Mouse (Mus musculus): ENCODE data around the gene Gm3336. TPM values are rescaled to one million over a fixed set of nuclear protein-coding genes. Genes with fewer than 3 reads are reported as not detected.

Gm3336 gene
- not detected for polyA plus RNA-seq (2017; shearing (Covaris generic))

DNA sequence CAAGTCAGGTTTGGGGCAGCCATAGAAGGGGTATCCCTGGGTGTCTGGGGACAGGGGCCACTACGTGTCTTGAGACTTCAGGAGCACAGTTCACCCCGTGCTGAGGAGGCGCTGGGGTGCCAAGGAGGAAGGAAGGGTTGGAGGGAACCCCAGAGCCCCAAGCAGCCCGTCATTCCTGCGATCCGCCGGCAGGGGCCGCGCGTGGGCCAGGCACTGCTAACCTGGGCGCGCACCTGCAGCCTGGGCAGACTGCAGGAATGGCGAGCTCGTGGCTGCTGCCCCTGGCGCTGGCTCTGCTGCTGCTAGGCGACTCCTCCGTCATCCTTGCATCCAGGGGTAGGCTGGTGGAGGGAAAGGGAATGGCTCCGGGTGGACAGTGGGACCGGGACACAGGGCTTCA lies at the start of gene Gm3336:
Gene Gm3336 (plus strand): TSS at position 247 of the 400 bp plus-strand sequence.

DNA sequence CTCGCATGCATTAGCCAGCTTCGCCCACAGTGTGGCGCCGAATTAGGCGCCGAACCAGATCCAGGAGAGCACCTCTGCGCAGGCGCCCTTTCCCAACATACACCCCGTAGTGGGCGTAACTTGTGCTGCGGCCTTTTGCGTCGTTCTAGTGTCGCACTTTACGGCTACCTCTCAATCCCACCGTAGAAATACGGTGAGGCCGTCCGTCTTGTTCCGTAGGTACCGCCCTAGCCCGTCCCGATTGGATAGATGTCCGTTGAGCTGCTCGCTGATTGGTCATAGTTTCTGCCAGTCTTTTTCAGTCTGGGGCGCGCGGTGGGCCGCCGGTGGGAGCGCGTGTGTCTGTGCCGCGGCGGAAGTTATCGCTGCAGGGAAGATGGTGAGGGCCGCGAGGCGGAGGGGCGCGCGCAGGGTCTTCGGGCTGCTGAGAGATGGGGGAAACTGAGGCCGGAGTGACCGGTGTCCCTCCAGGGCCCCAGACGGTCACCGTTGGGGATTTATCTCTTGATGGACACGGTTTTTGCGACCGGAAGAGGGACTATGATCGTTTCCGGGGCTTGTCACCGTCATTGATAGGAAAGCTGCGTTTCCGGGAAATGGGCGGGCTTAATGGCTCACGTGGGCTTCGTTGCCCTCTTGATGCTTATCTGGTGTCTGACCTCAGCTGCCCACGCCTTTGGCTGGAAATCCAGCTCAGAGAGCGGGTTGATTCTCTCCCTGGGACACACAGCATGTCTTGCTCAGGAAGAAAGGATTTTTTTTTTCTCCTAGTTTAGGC lies 45.1 kb upstream of the Gm3336 start, which contains the start of gene Lsm4:
Gene Lsm4 (plus strand): TSS at position 170 of the 778 bp plus-strand sequence.

DNA sequence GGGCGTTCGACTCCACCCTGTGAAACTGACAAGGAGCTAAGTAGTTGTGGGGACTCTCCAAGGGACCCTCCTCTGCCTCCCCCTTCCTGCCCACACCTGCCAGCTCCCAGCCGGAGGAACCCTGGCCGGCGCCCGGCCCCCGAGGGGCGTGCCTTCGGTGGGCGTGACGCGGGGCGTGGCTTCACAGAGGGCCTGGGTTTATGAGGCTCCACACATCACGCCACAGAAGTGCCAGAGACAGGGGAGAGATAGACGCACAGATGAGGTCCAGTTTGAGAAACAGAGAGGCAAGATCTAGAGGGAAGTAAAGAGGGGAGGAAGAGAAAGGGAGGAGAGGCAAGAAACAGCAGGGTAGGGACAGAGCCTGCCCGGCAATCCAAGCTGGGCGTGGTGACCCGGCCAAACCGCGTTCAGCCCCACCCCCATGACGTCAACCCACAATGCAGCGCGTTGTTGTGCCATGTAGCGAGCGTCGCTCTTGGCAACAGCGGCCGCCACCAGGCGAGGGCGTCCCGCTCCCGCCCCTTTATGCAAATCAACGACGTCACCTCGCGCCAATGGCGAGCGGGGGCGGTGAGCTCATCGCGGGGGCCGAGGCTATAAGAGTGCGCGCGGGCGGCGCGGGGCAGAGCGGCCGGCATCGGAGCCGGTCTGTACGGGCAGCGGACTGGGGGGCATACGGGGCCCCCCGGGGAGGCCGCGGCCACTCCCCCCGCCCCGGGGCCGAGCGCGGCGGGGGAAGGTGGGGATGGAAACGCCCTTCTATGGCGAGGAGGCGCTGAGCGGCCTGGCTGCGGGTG lies 19.8 kb upstream of the Gm3336 start, which contains the start of gene Jund:
Gene Jund (plus strand): TSS at position 640 of the 800 bp plus-strand sequence.

DNA sequence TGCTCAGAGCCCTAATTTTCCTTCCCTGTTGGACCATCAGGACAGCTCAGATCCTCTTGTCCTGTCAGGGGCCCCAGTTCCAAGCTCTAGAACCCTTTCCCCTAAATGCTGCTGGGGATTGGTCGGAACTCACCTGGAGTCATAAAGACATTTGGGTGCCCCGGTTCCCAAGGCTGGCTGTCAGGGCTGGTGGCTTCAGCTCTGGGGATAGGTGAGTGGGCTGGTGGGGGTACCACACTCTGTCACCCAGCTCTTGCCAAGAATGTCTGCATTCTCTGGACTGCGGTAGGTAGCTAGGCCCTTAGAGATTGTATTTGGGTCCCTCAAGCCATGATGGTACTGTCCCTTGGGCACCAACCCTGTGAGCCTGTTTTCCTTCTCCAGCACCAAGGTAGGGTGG lies 15.1 kb upstream of the Gm3336 start, which contains the start of gene Iqcn:
Gene Iqcn (plus strand): TSS at position 171 of the 400 bp plus-strand sequence.

DNA sequence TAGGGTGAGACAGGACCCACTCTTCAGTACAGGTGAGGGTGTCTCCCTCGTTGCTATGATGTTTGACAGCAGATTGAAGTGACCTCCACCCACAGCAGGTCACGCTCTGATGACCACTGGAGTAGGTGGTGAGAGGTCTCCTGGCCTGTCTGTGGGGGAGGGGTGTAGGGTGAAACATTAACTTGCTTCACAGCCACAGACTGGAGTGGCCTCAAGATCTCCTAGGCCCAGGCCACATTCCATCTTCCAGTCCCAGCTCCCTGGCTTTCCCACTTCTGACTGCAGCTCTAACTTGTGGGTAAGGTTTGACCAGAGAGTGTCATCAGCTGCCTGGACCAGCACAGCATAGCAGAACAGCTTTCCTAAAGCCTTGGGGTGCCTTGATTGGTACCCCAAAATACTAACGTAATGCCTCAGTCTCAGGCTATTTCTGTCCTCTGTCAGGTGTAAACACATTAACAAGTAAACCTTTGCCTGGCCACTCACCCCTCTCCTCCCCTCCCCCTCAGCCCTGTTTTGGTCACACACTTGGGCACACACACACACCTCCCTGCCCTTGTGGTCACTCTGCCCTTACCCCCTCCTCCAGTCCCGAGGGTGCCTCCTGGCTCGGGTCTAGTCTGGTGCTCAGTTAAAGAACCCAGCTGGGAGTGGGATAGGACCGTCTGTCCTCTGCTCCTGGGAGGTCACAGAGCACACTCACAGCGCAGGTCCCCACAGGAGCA lies 5.3 kb downstream of the Gm3336 start, which contains the start of gene Pde4c:
Gene Pde4c (plus strand): TSS at position 235 of the 725 bp plus-strand sequence.

DNA sequence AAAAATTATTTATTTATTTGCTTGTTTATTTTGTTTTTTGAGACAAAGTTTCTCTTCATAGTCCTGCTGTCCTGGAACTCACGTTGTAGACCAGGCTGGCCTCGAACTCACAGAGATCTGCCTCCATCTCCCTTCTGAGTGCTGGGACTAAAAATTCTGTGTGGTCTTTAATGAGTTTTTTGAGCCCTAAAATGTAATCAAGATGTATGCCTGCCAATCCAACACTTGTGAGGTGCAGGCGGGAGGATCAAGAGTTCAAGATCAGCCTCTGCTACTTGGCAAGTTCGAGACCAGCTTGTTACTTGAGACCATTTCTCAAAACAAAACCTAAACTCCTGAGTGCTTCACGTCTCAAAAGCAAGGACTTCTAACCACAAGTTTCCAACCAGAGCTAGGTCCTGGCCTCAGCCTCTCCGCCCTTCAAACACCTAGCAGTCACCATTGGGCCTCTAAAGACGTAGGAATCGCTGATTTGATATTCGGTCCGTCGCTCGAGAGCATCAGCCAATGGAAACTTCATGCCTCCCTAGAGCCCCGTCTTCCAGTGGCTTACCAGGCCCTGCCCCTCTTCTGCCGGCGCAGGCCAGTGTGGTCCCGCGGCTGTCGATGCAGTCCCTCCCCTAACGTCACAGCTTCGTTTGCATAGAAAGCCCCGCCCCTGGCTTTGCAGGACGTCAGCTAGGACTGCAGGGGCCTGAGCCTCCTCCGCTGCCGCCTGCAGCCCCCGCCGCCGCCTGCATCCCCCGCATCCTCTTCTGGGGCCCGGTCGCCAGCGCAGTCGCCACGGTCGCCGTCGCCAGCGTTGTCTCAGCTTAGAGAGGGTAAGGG lies 35.9 kb downstream of the Gm3336 start, which contains the start of gene Rab3a:
Gene Rab3a (plus strand): TSS at position 637 of the 828 bp plus-strand sequence.

DNA sequence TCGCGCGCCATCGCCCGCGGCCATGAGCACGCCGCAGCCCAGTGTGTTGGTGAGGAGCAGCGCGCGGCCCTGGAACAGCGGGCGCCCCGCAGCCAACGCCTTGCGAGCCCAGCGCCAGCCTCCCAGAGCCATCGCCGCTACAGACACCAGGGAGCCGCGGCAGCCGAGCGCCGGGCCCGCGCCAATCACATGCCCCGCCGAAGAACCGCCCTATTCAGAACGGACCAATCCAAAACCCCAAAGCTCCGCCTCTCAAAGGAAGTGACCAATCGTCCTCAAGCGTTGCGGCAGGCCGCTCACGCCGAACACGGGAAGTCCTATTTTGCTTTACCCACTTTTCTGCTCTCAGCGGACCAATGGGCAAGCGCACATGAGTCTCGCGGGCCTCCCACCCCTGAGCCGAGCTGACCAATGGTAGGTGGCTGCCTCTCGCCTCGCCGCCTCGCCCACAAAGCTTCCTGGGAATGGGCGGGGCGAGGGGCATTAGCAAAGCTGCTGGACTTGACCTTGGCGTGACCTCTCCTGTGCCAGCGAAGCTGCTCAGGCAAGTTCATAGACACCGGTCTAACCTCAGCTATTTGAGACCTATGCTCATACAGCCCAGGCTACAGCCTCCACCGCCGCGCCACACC lies 42.5 kb downstream of the Gm3336 start, which contains the start of gene Mpv17l2:
Gene Mpv17l2 (minus strand): TSS at position 172 of the 632 bp plus-strand sequence.

Other genes with a start within 250 kb of the Gm3336 start
- gene Klhl26, start 241.6 kb upstream of the Gm3336 start, polyA plus RNA-seq (2017; shearing (Covaris generic)): 9.9 TPM
- not detected for gene Tmem59l, start 231.2 kb upstream of the Gm3336 start, polyA plus RNA-seq (2017; shearing (Covaris generic))
- gene Crlf1, start 225.4 kb upstream of the Gm3336 start, polyA plus RNA-seq (2017; shearing (Covaris generic)): not detected
- gene Rex1bd, start 211.8 kb upstream of the Gm3336 start, polyA plus RNA-seq (2017; shearing (Covaris generic)): 57.8 TPM
- gene Uba52, start 207.7 kb upstream of the Gm3336 start, polyA plus RNA-seq (2017; shearing (Covaris generic)): 1,269 TPM
- gene Fkbp8, start 190.8 kb upstream of the Gm3336 start, polyA plus RNA-seq (2017; shearing (Covaris generic)): 378 TPM
- gene Kxd1, start 190.6 kb upstream of the Gm3336 start, polyA plus RNA-seq (2017; shearing (Covaris generic)): 64.6 TPM
- gene Ell, start 179.1 kb upstream of the Gm3336 start, polyA plus RNA-seq (2017; shearing (Covaris generic)): 38.5 TPM
- 93.3 TPM for gene Isyna1, start 124.2 kb upstream of the Gm3336 start, polyA plus RNA-seq (2017; shearing (Covaris generic))
- gene Ssbp4, start 109.7 kb upstream of the Gm3336 start, polyA plus RNA-seq (2017; shearing (Covaris generic)): 148 TPM
- gene Lrrc25, start 102.4 kb upstream of the Gm3336 start, polyA plus RNA-seq (2017; shearing (Covaris generic)): not detected
- not detected for gene Gdf15, start 86.1 kb upstream of the Gm3336 start, polyA plus RNA-seq (2017; shearing (Covaris generic))
- gene Pgpep1, start 58.2 kb upstream of the Gm3336 start, polyA plus RNA-seq (2017; shearing (Covaris generic)): 0.79 TPM
- 249 TPM for gene Lsm4, start 45.3 kb upstream of the Gm3336 start, polyA plus RNA-seq (2017; shearing (Covaris generic))
- gene Jund, start 19.6 kb upstream of the Gm3336 start, polyA plus RNA-seq (2017; shearing (Covaris generic)): 1,865 TPM
- 0.22 TPM for gene Iqcn, start 15.1 kb upstream of the Gm3336 start, polyA plus RNA-seq (2017; shearing (Covaris generic))
- 0.24 TPM for gene Pde4c, start 5.2 kb downstream of the Gm3336 start, polyA plus RNA-seq (2017; shearing (Covaris generic))
- 1.1 TPM for gene Rab3a, start 36.1 kb downstream of the Gm3336 start, polyA plus RNA-seq (2017; shearing (Covaris generic))
- gene Mpv17l2, start 42.4 kb downstream of the Gm3336 start, polyA plus RNA-seq (2017; shearing (Covaris generic)): 34.0 TPM
- gene Pik3r2, start 58.2 kb downstream of the Gm3336 start, polyA plus RNA-seq (2017; shearing (Covaris generic)): 14.5 TPM
- 83.9 TPM for gene Mast3, start 86.5 kb downstream of the Gm3336 start, polyA plus RNA-seq (2017; shearing (Covaris generic))
- 25.7 TPM for gene Il12rb1, start 89.9 kb downstream of the Gm3336 start, polyA plus RNA-seq (2017; shearing (Covaris generic))
- gene Arrdc2, start 121.2 kb downstream of the Gm3336 start, polyA plus RNA-seq (2017; shearing (Covaris generic)): 22.1 TPM
- gene Kcnn1, start 144.7 kb downstream of the Gm3336 start, polyA plus RNA-seq (2017; shearing (Covaris generic)): not detected
- gene Ccdc124, start 155.4 kb downstream of the Gm3336 start, polyA plus RNA-seq (2017; shearing (Covaris generic)): 77.8 TPM
- 0.46 TPM for gene Slc5a5, start 174.2 kb downstream of the Gm3336 start, polyA plus RNA-seq (2017; shearing (Covaris generic))
- gene Rpl18a, start 178.9 kb downstream of the Gm3336 start, polyA plus RNA-seq (2017; shearing (Covaris generic)): 7,063 TPM
- 54.0 TPM for gene Map1s, start 187.4 kb downstream of the Gm3336 start, polyA plus RNA-seq (2017; shearing (Covaris generic))

Data from effector memory CD4-positive, alpha-beta T cell, adult 7 months (primary cell).